Mouse (Mus musculus) urinary bladder, adult 2 months (tissue): ENCODE results near the gene Hist1h2be. TPM values are rescaled to one million over a fixed set of nuclear protein-coding genes. Genes with fewer than 3 reads are reported as not detected.
"Not testable (repeated sequence)": the region's sequence is repeated elsewhere in the genome, so short reads cannot be mapped to it uniquely, and the experiment has no call there.

ENCODE experiments used
- DNase-seq: peaks from one replicate; pipeline ENCODE4 v3.0.0; 2022; ENCODE audit warnings: low spot score
- polyA plus RNA-seq: library from polyadenylated mRNA; depleted of rRNA; stranded (reverse); fragments of >200 nt; gene quantifications from 2 replicates; pipeline ENCODE4 v1.2.3, GENCODE M21; 2012

Hist1h2be gene
- polyA plus RNA-seq, 1 experiment = 2.6 TPM

GRCm38 (mm10) chr13:23551146-23551834 is 69.6 kb downstream of the Hist1h2be start, which contains the start of gene Hist1h4f:
Hist1h4f (minus strand) TSS chr13:23551648.
- DNase-seq = peak; percentile 67

DNA sequence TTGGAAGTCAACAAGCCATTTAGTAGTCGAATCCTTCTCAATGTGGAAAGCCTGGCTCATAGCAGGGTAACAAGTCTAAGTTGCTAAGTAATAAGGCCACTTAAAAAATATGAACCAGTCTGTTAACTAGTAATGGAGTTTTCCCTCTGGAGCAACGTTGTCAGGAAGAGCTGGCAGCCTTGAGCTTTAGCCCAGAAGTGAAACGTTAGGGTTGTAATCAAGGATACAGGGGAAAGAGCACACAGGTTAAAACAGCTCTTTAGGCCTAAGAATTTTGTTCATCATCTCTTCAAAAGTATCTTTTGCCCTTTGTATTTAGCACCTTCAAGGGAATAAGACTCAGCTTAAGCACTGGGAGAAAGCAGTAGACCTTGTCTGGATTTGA is 70.2 kb downstream of the Hist1h2be start:
- no peak for DNase-seq

- DNase-seq = no peak
Observed at GRCm38 (mm10) chr13:23546694-23547093, 74.2 kb downstream of the Hist1h2be start.

- DNase-seq = not testable (repeated sequence)
Observed at GRCm38 (mm10) chr13:23544787-23545120, 76.2 kb downstream of the Hist1h2be start.

DNA sequence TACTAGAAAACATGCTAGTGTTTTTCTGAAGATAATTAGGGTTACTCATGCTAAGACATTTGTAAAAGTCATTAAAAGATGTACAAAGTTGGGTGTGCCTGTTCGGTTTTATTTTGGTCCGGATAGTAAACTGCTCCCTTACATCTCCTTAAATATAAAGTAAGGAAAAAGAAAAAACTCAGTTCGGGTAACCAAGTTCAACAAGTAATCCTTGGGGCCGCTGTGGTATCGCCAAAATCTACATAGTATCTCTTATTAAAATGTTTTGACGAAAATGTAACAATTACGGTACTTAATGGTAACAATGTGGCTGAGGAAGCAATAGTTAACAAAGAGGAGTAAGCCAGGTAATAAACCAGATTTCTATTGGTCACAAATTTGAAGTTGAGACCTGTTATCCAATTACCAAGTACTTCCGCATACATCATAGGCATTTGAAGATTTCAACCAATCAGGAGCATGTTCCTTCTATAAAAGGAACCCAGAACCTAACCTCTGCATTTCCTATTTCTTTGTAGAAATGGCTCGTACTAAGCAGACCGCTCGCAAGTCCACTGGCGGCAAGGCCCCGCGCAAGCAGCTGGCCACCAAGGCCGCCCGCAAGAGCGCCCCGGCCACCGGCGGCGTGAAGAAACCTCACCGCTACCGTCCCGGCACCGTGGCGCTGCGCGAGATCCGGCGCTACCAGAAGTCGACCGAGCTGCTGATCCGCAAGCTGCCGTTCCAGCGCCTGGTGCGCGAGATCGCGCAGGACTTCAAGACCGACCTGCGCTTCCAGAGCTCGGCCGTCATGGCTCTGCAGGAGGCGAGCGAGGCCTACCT is 76.7 kb downstream of the Hist1h2be start, which contains the start of gene Hist1h3f:
TSS of gene Hist1h3f (plus strand) at position 88 of the 822 bp plus-strand sequence.
- peak; percentile 65 for DNase-seq

GRCm38 (mm10) chr13:23542999-23543607 is 77.8 kb downstream of the Hist1h2be start, which contains the start of gene Hist1h2bh:
Hist1h2bh (minus strand) TSS chr13:23543392.
- peak; percentile 55 for DNase-seq

DNA sequence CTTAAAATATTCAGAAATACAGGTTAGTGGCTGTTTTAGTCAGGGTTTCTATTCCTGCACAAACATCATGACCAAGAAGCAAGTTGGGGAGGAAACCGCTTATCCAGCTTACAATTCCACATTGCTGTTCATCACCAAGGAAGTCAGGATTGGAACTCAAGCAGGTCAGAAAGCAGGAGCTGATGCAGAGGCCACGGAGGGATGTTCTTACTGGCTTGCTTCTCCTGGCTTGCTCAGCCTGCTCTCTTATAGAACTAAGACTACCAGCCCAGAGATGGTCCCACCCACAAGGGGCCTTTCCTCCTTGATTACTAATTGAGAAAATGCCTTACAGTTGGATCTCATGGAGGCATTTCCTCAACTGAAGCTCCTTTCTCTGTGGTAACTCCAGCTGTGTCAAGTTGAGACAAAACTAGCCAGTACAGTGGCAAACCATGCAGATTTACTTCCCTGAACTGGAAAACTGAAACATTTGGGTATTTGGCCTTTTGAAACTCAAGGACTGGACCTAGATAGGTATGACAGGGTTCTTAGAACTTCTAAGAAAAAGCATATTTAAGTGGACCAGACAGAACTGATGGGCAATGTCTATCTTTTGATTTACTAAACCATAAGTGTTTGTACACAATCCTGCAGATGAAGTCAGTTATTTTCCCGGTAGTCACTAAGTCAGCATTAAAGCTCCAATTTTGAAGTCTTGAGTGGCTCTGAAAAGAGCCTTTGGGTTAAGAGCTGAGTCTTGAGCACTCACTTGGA is 78.5 kb downstream of the Hist1h2be start:
- DNase-seq = not testable (repeated sequence)

- DNase-seq = no peak
Observed at GRCm38 (mm10) chr13:23541497-23541896, 79.4 kb downstream of the Hist1h2be start.

- not testable (repeated sequence) for DNase-seq
Observed at GRCm38 (mm10) chr13:23539821-23540220, 81.1 kb downstream of the Hist1h2be start.

- no peak for DNase-seq
Observed at GRCm38 (mm10) chr13:23538249-23538648, 82.7 kb downstream of the Hist1h2be start.

- no peak for DNase-seq
Observed at GRCm38 (mm10) chr13:23537006-23537710, 83.8 kb downstream of the Hist1h2be start.

DNA sequence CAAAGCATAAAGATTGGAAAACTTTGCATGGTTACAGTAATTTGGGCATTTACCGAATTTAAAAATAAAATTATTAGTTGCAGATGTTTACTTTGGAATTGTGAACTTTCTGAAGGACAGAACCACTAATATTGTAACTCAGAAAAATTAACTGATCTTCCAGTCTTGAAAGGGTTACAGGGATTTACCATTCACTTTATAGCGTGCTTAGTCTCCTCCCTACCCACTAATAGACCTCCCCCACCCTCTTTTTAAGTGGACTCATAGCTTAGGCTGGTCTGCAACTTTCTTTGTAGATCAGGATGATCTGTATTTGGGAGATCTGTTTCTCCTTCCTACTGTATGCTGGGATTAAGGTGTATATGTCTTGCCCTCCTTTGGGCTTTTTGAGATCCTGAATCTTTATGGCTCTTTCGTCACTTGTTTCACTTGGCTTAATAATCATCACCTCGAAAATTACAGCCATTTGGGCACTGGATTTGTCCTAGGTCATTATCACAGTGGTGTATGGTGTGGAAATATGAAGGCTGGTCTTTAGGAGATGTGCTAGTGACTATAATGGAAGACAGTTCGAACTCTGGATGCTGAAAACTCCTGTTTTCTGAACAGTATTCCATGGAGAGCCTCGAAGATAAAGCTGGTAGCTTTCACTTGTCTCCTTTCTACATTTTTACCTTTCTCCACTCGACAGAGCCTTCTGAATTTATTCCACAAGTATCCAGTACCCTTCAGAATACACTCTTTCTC is 84.7 kb downstream of the Hist1h2be start:
- DNase-seq = no peak

GRCm38 (mm10) chr13:23535137-23536075 is 85.5 kb downstream of the Hist1h2be start, which contains the start of gene Hist1h3g:
Hist1h3g (plus strand) TSS chr13:23535422.
- peak; percentile 57 for DNase-seq

GRCm38 (mm10) chr13:23534368-23535131 is 86.4 kb downstream of the Hist1h2be start:
- no peak for DNase-seq
